Mouse (Mus musculus): ENCODE measurements around the gene Rcbtb2. TPM values are rescaled to one million over a fixed set of nuclear protein-coding genes. Genes with fewer than 3 reads are reported as not detected.
"Not testable (repeated sequence)": the region's sequence is repeated elsewhere in the genome, so short reads cannot be mapped to it uniquely, and the experiment has no call there.

The Rcbtb2 gene
- total and polyA plus RNA-seq, 3 experiments: 34.1 to 49.0 (median 36.9) TPM

DNA sequence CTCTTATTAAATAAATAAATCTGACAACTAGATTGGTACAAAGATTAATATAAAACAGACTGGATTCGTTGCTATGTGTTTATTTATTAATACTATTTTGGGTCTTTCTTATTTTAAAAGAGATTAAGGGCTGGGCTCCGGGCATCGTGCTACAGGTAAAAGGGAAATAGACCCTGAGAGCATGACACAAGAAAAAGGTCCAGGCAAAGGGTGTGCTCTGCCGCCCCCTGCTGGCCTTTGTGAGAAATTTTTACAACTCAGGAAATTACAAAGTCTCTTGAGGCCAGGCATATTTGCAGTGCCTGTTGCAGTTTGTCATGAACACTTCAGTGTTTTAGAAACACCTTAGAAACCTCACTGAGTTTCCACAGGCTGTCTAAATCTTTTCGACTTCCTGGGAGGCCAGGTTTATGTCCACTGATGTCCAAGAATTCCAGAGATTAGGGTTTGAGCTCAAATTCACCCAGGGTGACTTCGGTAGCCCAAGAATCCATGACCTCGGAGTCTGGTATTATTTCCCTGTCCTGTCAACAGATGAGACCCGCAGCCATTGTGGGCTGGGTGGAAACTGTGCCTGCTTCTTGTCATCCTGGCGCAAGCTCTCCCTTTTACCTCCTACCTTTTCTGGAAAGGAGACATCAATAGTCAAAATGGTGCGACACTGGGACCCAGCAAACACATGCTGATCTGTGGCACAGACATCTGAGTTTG is 24.0 kb upstream of the Rcbtb2 start (continued):
- TF ChIP-seq EP300 (IDR thresholded peaks at IDR 0.05; ENCODE audit: low read length): no peak
- no peak for TF ChIP-seq HCFC1 (IDR thresholded peaks at IDR 0.05; ENCODE audit: low read depth, low read length)
- no peak for TF ChIP-seq RCOR1 (conservative IDR thresholded peaks at IDR 0.05; ENCODE audit: low read depth, low read length)
- no peak for TF ChIP-seq ETS1 (conservative IDR thresholded peaks at IDR 0.05; ENCODE audit: low read depth, low read length)
- TF ChIP-seq TBP (conservative IDR thresholded peaks at IDR 0.05; ENCODE audit: low read depth, low read length): no peak

DNA sequence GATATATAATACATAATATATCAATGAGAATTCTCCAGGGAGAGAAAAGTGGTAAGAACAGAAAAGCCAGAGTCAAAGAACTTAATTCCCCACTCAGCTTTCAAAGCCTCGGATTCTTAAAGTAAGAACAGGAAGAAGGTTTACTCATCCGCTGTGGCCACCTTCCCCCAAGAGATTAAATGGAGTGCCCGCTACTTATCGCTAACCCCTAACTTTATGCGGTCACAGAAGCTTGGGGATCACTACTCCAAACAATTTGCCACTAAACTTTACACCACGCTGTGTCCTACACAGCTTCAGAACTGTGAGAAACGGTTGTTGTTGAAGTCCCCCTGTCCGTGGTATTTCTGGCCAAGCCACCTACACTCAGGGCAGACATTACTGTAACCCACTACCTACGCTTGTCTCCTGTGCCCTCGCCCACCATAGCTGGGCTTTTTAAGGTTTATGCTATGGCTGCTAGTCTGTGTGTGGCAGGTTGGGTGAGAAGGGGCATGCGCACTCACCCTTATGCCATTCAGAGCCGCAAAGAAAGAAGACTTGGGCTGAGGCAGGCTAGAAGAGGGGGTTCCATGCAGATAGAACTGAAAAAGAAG is 20.5 kb upstream of the Rcbtb2 start:
- no peak for DNase-seq (ENCODE audit: extremely low read depth)
- Histone ChIP-seq H3K27ac (ENCODE audit: insufficient read depth, low read depth) (no peak overlapping the region), H3K36me3 (replicated peaks in 1 of 2; ENCODE audit: control insufficient read depth in 1 of 2, insufficient read depth in 1 of 2, low read length in 1 of 2) (no peaks in the 10 kb centered on the region), H3K27me3 (replicated peaks) (peaks cover 2% of the 10 kb centered on the region), H3K4me3 (replicated peaks in 1 of 3; ENCODE audit: low read depth in 2 of 3, low read length in 2 of 3, poor library complexity in 1 of 3) (no peak overlapping the region), H3K79me2 (replicated peaks; ENCODE audit: control insufficient read depth, extremely low read depth, insufficient read depth, poor library complexity, severe bottlenecking) (no peaks in the 10 kb centered on the region), H3K9me3 (replicated peaks; ENCODE audit: low read length) (no peaks in the 10 kb centered on the region), H3K4me1 (ENCODE audit: control insufficient read depth in 1 of 2, insufficient read depth in 2 of 2) (peaks cover 7 to 26% of the 10 kb centered on the region in 2 experiments), H3K9ac (ENCODE audit: insufficient read depth, low read depth) (no peak overlapping the region), H3K4me2 (ENCODE audit: insufficient read depth, low read depth, poor library complexity, severe bottlenecking) (peak overlapping the region; percentile 46; the same call in 1 of the 2 replicates)
- TF ChIP-seq GABPA (IDR thresholded peaks at IDR 0.05; ENCODE audit: insufficient replicate concordance, low read depth, low read length): no peak
- TF ChIP-seq NELFE (IDR thresholded peaks at IDR 0.05; ENCODE audit: low read depth, low read length): no peak
- no peak for TF ChIP-seq MAFK (IDR thresholded peaks at IDR 0.05; ENCODE audit: insufficient replicate concordance, low read length)
- TF ChIP-seq SIN3A (IDR thresholded peaks at IDR 0.05; ENCODE audit: low read length): no peak
- TF ChIP-seq PAX5 (IDR thresholded peaks at IDR 0.05; ENCODE audit: low read length): no peak
- no peak for TF ChIP-seq EP300 (IDR thresholded peaks at IDR 0.05; ENCODE audit: low read length)
- 0 out of 2 replicates have a peak, but pooled peaks have one; percentile 12 for TF ChIP-seq ELF1 (IDR thresholded peaks at IDR 0.05; ENCODE audit: low read depth, low read length)
- no peak for TF ChIP-seq CTCF (conservative IDR thresholded peaks at IDR 0.05 in 1 of 2, IDR thresholded peaks at IDR 0.05 in 1 of 2; ENCODE audit: low read depth in 2 of 2, low read length in 2 of 2)
- dilution Hi-C loops (cut with MboI; ENCODE audit: extremely low pct_ligation_motif_present, extremely low pct_unique_long_range_greater_than_20kb, low sequenced_read_pairs): no loop called here
- in situ Hi-C loops (cut with MboI; ENCODE audit: low pct_ligation_motif_present, low pct_unique_long_range_greater_than_20kb, low sequenced_read_pairs): loop anchor here (10.0 to 25.0 kb wide), 2 partner anchors 335 to 728 kb away; no protein-coding TSS in a partner anchor

- H3K9me3 ChIP-seq (replicated peaks; ENCODE audit: low read length); H3K4me3 ChIP-seq (replicated peaks in 1 of 3; ENCODE audit: low read depth in 2 of 3, low read length in 2 of 3, poor library complexity in 1 of 3); H3K27ac ChIP-seq (ENCODE audit: insufficient read depth, low read depth); H3K4me2 ChIP-seq (ENCODE audit: insufficient read depth, low read depth, poor library complexity, severe bottlenecking); H3K27me3 ChIP-seq (replicated peaks); H3K79me2 ChIP-seq (replicated peaks; ENCODE audit: control insufficient read depth, extremely low read depth, insufficient read depth, poor library complexity, severe bottlenecking); DNase-seq (ENCODE audit: extremely low read depth); H3K9ac ChIP-seq (ENCODE audit: insufficient read depth, low read depth); dilution Hi-C loops (cut with MboI; ENCODE audit: extremely low pct_ligation_motif_present, extremely low pct_unique_long_range_greater_than_20kb, low sequenced_read_pairs); H3K36me3 ChIP-seq (replicated peaks in 1 of 2; ENCODE audit: control insufficient read depth in 1 of 2, insufficient read depth in 1 of 2, low read length in 1 of 2): not testable (repeated sequence)
- H3K4me1 ChIP-seq (ENCODE audit: control insufficient read depth in 1 of 2, insufficient read depth in 2 of 2): peaks cover 7 to 27% of the 10 kb centered on the region in 2 experiments
- in situ Hi-C loops (cut with MboI; ENCODE audit: low pct_ligation_motif_present, low pct_unique_long_range_greater_than_20kb, low sequenced_read_pairs): loop anchor here (10.0 to 25.0 kb wide), 2 partner anchors 334 to 728 kb away; no protein-coding TSS in a partner anchor
These were observed 19.9 kb upstream of the Rcbtb2 start for GRCm38 (mm10) chr14:73102986-73103385.

Data from CH12.LX (cell line).